Mouse (Mus musculus) naive thymus-derived CD4-positive, alpha-beta T cell, adult 5 months (primary cell): ENCODE data around the gene Dnaaf2. TPM values are rescaled to one million over a fixed set of nuclear protein-coding genes. Genes with fewer than 3 reads are reported as not detected.

ENCODE experiments used
- polyA plus RNA-seq: library from polyadenylated mRNA; unstranded; fragments of 100-300 nt; shearing (Covaris generic); gene quantifications from one replicate; pipeline ENCODE4 v1.2.1, GENCODE M21; 2017

The Dnaaf2 gene
- 6.5 TPM for polyA plus RNA-seq

DNA sequence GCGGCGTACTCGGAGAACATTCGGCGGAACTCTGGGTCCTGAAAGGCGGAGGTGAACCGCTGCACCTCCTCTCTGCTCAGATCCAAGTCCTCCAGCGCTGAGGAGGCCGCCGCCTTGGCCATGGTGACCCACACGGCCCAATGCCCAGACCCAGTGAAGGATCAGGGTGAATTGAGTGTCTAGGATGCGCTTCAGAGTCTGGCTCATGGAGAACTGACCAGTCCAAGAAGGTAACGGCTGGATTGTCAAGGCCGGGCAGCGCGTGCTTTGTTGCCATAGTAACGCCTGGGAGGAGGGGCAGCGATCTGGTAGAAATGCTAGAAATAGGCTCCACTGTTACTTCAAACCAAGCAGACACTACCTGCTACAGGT lies at the start of gene Dnaaf2:
Gene Dnaaf2 (minus strand): TSS at position 266 of the 372 bp plus-strand sequence.

DNA sequence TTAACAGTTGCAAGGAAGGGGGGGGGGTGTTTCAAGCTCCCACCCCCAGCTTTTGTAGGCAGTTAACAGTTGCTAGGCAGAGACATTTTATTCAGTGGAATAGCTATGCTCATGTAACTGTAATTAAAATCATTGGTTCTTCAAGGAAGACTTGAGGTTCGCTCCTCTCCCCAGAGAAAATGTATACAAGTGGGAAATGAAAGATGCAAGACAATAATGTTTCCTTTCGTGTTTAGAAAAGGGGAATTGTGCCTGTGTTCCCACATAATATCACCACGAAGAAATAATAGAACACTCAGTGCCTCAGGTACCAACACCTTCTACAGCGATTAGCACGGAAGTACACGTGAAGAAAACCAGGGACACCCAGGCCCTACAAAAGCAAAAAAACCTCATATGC lies 42.6 kb upstream of the Dnaaf2 start, which contains the start of gene Klhdc1:
Gene Klhdc1 (plus strand): TSS at position 301 of the 400 bp plus-strand sequence.

DNA sequence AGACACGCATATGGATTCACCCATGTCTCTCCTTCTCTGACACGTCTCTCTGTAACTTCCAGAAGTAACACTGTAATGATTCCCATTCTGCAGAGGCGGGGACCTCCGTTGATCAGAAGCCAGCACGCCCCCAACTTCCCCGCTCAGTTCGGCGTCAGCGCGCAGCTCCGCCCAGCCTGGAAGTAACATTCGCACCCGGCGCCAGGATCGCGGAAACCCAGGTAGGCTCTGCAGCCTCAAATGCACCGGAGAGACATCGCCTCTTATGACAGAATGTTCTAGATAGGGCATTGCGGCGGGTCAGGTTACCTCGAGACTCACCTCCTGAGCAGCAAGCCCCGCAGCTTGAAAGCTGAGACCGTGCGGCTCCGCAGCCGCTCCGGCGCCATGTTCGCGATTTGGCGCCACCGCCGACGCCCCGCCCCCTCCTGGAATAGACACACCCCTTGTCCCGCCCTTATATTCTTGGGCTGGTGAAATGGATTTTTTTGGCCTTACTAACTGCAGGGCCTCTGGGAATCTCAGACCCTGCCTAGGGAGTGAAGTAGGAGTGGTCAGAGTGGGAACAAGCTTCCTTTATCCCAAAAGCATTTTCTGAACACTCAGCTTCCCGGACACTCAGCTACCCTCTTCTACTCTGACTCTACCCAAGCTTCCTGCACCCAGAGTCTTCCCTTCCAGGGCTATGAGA lies 29.7 kb upstream of the Dnaaf2 start, which contains the start of gene Pole2:
Gene Pole2 (minus strand): TSS at position 420 of the 691 bp plus-strand sequence.

GRCm38 (mm10) chr12:69204052-69204833 lies 6.0 kb upstream of the Dnaaf2 start, which contains the start of gene Gm49384:
Gene Gm49384, minus strand, starts transcription at chr12:69204267.

GRCm38 (mm10) chr12:69196444-69197377 lies 1.5 kb downstream of the Dnaaf2 start, which contains the start of gene Gm49383:
Gene Gm49383, minus strand, starts transcription at chr12:69197104.

DNA sequence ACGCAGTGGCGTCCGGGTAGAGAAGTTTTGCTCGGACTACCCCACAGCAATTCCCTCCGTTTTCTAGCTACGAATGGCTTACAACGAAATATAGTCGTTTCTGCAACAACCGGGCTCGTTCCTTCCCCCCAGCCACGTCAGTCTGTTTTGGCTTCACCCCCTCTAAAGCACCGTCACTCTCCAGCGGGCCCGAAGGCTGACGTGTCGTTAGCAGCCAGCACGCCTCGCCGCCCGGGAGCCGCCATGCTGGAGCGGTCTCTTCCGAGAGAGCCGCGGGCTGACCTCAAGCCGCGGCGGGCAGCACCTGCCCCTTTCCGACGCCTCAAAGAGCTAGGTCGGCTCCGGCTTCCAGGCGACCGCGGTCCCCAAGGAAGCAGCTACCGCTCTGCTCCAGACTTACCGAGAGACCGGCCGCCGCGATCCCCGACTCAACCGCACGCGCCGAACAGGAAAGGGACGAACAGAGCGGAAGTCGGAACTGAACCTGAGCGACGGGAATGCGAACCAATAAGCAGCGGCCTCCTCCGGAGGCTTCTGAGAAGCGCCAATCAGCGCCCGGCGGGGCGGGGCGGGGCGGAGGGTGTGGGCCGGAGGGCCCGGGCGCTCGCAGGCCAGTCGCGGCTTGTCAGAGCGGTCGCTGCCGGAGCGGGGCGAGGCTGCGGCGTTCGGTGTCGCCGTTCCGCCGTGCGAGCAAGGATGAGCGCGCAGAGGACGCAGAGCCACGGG lies 14.5 kb downstream of the Dnaaf2 start, which contains the start of the genes Rpl36al and Mgat2:
Gene Rpl36al (minus strand): TSS at position 501 of the 726 bp plus-strand sequence.
Gene Mgat2 (plus strand): TSS at position 575 of the 726 bp plus-strand sequence.

GRCm38 (mm10) chr12:69168461-69169106 lies 29.6 kb downstream of the Dnaaf2 start, which contains the start of gene Lrr1:
Gene Lrr1, plus strand, starts transcription at chr12:69168814.

DNA sequence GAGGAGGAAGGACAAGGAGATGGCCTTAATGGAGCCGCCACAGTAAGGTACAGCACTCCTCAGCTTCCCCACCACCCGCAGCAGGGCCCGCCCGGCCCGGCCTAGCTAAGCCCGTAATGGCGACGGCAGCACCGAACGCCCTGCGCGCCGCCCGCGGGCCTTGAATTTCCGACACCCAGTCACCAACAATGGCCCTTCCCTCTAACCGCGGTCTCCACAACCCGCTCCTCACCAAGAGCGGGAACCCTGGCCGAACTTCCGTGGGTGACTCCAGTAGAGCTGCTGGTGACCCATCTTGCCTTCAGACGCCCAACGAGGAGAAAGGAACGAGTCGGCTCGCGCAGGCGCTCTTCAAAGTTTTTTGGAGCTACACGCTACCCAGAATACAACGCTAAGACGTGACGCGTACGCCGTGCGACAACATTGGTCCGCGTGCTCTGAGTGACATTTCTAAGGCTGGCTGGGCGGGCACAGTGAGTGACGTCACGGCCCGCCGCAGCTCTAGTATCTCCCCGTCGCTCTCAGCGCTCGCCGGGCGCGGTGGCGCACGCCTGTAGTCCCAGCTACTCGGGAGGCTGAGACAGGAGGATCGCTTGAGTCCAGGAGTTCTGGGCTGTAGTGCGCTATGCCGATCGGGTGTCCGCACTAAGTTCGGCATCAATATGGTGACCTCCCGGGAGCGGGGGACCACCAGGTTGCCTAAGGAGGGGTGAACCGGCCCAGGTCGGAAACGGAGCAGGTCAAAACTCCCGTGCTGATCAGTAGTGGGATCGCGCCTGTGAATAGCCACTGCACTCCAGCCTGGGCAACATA lies 39.3 kb downstream of the Dnaaf2 start, which contains the start of gene Rps29:
Gene Rps29 (minus strand): TSS at position 422 of the 813 bp plus-strand sequence.

Other genes starting within 250 kb of the Dnaaf2 start
- 3,261 TPM for gene Rps29, start 39.2 kb downstream of the Dnaaf2 start, polyA plus RNA-seq
- not detected for gene Lrr1, start 29.6 kb downstream of the Dnaaf2 start, polyA plus RNA-seq
- gene Rpl36al, start 14.3 kb downstream of the Dnaaf2 start, polyA plus RNA-seq = 348 TPM
- 46.2 TPM for gene Mgat2, start 14.3 kb downstream of the Dnaaf2 start, polyA plus RNA-seq
- 10.6 TPM for gene Gm49383, start 1.3 kb downstream of the Dnaaf2 start, polyA plus RNA-seq
- 8.7 TPM for gene Gm49384, start 5.8 kb upstream of the Dnaaf2 start, polyA plus RNA-seq
- 23.1 TPM for gene Pole2, start 29.8 kb upstream of the Dnaaf2 start, polyA plus RNA-seq
- gene Klhdc1, start 42.7 kb upstream of the Dnaaf2 start, polyA plus RNA-seq = 81.7 TPM
- 192 TPM for gene Klhdc2, start 98.3 kb upstream of the Dnaaf2 start, polyA plus RNA-seq
- 133 TPM for gene Nemf, start 158.7 kb upstream of the Dnaaf2 start, polyA plus RNA-seq
- gene Arf6, start 173.7 kb upstream of the Dnaaf2 start, polyA plus RNA-seq = 303 TPM
- 3.5 TPM for gene Gm9887, start 174.0 kb upstream of the Dnaaf2 start, polyA plus RNA-seq